Mouse (Mus musculus) Patski (cell line): ENCODE measurements at regions not wholly inside any gene's neighbourhood (a gene's known extent, or its start where the extent isn't known, plus 50 kb on each side); places are given as distances from the start of the nearest gene placed in this dataset.

Source experiments
- ATAC-seq: fragments of 100-300 bp; one replicate; pipeline ENCODE4 v1.8.0; 2021
- CTCF ChIA-PET: fragments of 350-600 bp; sonication (Branson Sonifier 250); formaldehyde crosslinking; loops from one replicate; lab custom pipeline; 2022; ENCODE audit warnings: inconsistent platforms; lab: Charles Lee
- POLR2A ChIA-PET: fragments of 350-600 bp; sonication (Branson Sonifier 250); formaldehyde crosslinking; loops from one replicate; lab custom pipeline; 2022; ENCODE audit warnings: antibody characterized with exemption, inconsistent platforms; lab: Charles Lee
- DNase-seq: peaks from one replicate; pipeline ENCODE4 v3.0.0-alpha.2; 2011; ENCODE audit warnings: low read depth, low spot score
- H3K27me3 ChIP-seq: fragments of 371-371 bp; one replicate; pipeline ENCODE4 v1.5.1; 2021
- CTCF ChIP-seq: fragments of 100-300 bp; IDR thresholded peaks from one replicate; pipeline ENCODE4 v1.5.1; 2021
- in situ Hi-C: fragments of 300-500 bp; cut with MboI; formaldehyde crosslinking; loops from 3 replicates; pipeline ENCODE4 v1.11.1; 2018; ENCODE audit warnings: low pct_unique_long_range_greater_than_20kb, mixed read lengths

DNA sequence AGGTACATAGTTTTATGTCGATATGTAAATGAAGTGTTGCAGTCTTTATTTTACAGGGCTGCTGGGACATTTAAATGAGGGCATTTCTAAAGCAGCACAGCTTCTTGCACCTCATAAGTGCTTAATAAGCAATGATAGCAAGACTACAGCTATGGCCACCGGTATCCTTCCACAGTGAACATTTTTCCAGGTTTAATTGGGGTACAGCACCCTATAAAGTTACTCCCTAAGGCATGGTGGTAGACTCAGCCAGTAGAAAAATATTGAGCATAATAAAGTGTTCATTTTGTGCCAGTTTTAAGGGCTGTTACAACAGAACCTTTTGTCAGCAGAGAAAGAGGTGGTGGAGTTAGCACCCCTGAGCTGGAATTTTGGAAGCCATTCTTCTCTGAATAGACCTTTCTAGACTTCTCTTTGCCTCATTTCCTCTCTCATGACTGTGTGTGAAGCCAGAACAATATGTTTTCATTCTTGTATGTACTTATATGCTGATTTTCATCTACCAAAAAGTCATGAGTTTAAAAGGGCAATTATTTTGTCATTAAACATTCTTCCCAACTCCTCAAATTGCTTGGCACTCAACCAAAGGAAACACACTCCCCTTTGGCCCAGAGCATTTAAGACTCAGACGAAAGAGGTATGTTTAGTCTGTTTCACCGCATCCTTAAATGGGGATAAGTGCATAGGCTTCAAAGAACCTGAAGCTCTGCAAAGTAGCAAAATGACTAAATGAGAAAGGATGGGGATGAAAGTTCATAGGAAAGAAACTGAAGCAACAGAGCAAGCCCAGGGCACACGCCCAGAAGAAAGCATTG lies 189.3 kb upstream of the Tle1 start:
- ATAC-seq (no peak), DNase-seq (no peak)
- in situ Hi-C loops, result no loop called here
- TF ChIP-seq CTCF, result no peak
- ChIA-PET POLR2A (no interaction called here), CTCF (no interaction called here)
- H3K27me3 ChIP-seq, result no peaks in the 10 kb centered on the region

DNA sequence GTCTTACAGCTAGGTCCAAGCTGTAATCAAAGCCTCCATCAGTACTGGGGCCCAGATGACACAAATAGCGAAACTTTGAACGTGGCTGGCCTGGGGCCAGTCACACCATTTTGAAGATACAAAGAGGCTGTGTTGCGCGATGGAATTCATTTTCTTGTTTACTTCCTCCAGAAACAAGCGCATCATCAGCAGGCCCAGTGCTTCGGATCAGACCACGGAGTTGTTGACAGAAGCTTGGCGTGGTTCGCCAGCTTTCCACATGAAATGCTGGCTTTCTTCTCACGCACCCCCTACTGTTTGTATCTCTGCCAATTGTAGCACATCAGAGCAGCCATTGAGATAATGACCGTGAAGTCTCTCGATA lies 184.2 kb upstream of the Tle1 start:
- CTCF ChIA-PET, result no interaction called here
- TF ChIP-seq CTCF, result no peak
- no peak for DNase-seq
- POLR2A ChIA-PET, result no interaction called here
- in situ Hi-C loops, result no loop called here
- no peaks in the 10 kb centered on the region for H3K27me3 ChIP-seq
- ATAC-seq, result no peak

DNA sequence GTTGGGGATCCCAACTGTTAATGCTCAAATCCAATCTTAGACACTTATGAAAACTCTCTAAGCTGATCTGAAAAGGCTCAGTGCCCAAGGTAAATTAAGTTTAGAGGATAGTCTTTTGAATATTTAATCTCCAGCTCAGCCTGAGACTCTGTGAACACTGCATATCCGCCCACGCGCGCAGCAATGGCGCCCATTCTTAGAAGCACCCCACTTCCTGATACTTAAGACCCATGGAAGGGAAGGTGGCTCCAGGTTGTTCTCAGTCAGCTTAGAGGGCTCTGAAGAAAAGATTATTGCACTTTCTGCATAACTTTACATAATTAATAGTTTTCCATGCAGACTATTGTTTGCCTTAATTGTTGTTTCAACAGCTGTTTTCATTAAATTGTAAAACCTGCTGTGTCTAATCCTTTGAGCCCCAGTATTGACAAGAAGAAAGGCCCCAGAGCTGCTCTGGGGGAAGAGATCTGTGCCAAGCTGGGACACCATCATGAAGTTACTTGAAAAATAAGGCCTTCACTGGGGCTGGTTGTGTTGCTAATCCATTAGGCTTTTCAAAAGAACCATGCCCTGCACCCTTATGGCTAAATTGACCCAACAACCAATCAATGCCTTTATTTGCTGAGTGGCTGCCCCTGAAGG lies 183.7 kb upstream of the Tle1 start:
- POLR2A ChIA-PET, result no interaction called here
- no peak for ATAC-seq
- in situ Hi-C loops, result no loop called here
- no peaks in the 10 kb centered on the region for H3K27me3 ChIP-seq
- no peak for TF ChIP-seq CTCF
- CTCF ChIA-PET, result no interaction called here
- no peak for DNase-seq

DNA sequence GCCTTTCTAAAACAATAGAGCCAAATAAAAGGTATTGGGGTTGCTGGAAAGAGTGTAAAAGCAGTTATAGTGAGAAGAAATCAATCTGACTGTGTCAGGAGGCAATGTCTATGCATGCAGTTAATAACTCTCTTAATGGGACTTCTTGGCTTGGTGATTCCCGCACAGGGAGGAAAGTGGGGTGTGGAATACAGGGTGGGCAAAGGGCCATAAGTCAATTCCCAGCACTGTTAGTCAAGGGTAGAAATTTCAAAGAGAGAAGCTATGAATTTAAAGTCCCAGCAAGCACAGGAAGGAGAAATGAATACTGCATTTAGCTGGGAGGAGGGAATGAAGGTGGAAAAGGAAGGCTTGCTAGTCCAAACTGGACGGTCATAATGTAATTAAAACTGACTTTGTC lies 183.0 kb upstream of the Tle1 start:
- ChIA-PET CTCF (no interaction called here), POLR2A (no interaction called here)
- DNase-seq, result no peak
- no peaks in the 10 kb centered on the region for H3K27me3 ChIP-seq
- no peak for ATAC-seq
- in situ Hi-C loops, result no loop called here
- no peak for TF ChIP-seq CTCF

DNA sequence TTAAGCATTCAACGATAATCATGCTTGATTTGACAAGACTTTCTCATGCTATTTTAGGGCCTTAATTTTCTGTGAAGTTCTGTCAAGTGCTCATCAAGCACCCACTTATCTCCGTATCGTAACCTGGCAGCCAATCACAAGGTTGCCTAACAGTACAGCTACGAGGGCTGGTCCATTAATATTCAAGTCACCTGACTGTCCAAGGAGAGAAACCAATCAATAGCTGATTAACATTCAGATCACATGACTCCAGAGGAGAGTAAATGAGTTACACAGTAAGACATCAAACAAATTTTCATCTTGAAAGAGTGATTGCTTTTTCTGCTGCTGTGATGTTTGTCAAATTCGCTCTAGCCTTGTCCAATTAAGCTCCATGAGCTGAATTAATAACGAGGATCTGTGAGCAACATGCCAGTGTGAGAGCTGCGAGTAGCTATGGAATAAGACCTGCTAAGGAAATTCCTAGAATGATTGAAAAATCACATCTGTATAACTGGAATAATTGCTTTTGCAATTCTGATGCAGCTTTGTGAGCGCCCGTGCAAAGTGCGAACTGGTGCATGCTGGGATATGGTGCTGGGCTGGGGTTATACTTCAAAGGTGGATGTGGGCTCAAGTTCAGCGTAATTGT lies 181.9 kb upstream of the Tle1 start:
- in situ Hi-C loops, result no loop called here
- DNase-seq, result no peak
- no peak for TF ChIP-seq CTCF
- no peaks in the 10 kb centered on the region for H3K27me3 ChIP-seq
- ChIA-PET POLR2A (no interaction called here), CTCF (no interaction called here)
- ATAC-seq, result no peak

DNA sequence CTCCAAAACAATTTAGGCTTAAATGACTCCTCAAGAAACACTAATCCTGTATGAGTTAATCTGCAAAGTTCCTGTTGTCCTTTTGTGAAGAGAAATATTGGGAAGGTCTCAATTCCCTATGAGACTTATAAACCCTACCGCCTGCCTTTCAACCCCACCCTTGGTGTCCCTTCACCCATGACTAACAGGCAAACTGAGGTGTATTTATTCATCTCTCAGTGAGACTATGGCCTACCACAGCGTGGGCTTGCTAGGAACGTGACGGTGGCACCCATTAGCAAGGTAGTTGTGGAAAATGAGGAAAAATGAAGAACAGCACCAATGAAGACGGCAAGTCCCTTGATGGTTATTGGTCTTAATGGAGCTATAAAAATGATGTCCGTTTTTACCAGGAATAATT lies 181.0 kb upstream of the Tle1 start:
- POLR2A ChIA-PET, result no interaction called here
- ATAC-seq (no peak), DNase-seq (no peak)
- H3K27me3 ChIP-seq, result no peaks in the 10 kb centered on the region
- CTCF ChIA-PET, result no interaction called here
- no peak for TF ChIP-seq CTCF
- in situ Hi-C loops, result no loop called here

DNA sequence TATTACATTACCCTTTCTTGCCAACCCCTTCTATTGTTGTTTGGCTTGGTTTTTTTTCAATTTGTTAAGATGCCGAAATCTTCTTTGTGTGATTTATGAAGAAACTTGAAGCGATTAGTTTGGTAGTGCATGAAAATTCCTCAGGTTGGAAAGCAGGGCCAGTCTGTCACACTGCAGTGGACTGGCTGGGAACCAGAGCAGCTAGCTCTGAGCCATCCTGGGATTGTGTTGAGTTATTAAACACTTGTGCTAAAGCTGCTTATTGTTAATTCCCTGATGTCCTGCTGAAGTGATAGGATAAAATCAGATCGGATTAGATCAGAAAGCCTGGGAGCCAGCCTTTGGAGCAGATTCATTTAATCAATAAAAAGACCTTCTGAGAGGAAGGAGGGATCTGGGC lies 180.4 kb upstream of the Tle1 start:
- POLR2A ChIA-PET, result no interaction called here

DNA sequence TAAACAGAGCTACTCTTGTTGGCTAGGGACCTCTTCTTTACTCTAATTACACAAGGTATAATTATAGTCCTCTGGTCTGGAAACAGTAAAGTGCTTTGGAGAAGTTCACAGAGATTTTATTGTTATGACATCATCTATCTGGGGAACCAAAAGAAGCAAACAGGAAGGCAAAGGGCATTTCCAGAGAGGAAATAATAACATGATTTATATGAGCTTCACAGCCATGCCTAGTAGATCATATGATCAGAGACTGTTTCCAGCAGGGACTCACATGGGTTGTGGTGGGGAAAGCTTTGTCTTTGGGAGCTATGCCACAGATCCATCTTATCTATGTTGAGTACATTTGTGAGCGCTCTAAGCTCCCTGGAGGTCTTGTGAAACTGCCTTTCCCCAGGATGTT lies 178.8 kb upstream of the Tle1 start:
- ATAC-seq (no peak), DNase-seq (no peak)
- CTCF ChIA-PET, result no interaction called here
- in situ Hi-C loops, result no loop called here
- H3K27me3 ChIP-seq, result no peaks in the 10 kb centered on the region
- POLR2A ChIA-PET, result no interaction called here
- no peak for TF ChIP-seq CTCF

More for the DNA sequence above, 180.4 kb upstream of the Tle1 start:
- in situ Hi-C loops, result no loop called here
- TF ChIP-seq CTCF, result no peak
- H3K27me3 ChIP-seq, result no peaks in the 10 kb centered on the region
- DNase-seq (no peak), ATAC-seq (no peak)
- CTCF ChIA-PET, result no interaction called here

DNA sequence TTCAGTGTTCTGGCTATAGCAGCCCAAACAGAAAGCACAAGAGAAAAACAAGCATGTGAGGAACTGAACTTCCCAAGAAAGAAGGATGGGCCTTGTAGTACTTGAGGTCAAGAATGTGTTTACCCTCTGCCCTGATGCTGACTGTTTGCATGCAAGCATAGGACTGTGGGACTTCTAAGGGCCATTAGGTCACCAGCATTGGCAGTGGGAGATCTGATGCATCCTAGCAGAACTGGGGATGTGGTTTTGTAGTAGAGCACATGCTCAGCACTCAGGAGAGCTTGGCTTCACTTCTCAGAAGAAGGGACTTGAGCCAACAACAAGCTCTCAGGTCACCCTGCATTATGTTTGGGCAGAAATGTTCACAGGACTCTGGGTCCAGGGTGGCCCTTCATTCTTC lies 178.3 kb upstream of the Tle1 start:
- in situ Hi-C loops, result no loop called here
- no peak for ATAC-seq
- DNase-seq, result no peak
- ChIA-PET CTCF (no interaction called here), POLR2A (no interaction called here)
- TF ChIP-seq CTCF, result no peak
- H3K27me3 ChIP-seq, result no peaks in the 10 kb centered on the region

DNA sequence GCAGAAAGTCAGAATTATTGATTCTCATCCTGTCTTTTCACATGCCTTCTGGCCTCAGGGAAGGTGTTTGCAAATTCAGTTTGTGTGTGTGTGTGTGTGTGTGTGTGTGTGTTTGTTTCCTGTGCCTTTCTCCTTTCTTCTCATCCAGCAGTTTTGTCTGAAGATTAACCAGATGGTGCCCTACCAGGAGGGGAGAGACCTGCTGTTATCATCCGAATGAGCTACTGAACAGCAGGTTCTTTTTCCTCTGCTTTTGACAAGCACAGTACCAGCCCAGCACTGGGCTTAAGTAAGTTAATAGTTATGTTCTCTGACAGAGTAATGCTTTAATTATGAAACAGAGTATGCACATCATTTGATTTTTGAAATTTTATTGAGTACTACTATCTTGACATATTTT lies 176.8 kb upstream of the Tle1 start:
- no peak for TF ChIP-seq CTCF
- ChIA-PET POLR2A (no interaction called here), CTCF (no interaction called here)
- in situ Hi-C loops, result no loop called here
- ATAC-seq (no peak), DNase-seq (no peak)
- no peaks in the 10 kb centered on the region for H3K27me3 ChIP-seq

DNA sequence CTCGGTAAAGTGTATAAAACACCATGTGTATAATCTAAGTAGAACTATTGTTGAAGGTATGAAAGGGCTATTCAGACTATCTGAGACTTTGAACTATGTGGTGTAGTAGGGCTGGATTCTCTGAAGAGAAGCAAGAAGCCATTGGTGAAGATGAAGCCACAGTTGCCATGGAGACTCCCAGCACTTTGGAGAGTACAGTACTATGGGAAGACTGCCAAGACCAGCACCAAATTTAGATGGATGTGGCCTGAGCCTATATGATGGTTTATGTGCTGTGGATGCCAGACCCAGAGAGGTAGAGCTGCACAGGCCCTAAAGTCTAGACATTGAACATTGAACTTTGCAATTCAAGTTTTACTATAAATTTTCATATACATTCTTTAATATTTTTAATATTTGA lies 151.3 kb upstream of the Tle1 start:
- POLR2A ChIA-PET, result no interaction called here
- DNase-seq (no peak), ATAC-seq (no peak)
- H3K27me3 ChIP-seq, result no peaks in the 10 kb centered on the region
- CTCF ChIA-PET, result no interaction called here
- in situ Hi-C loops, result no loop called here
- TF ChIP-seq CTCF, result no peak
